In genomic region chr19:26339120-26339519, GRCm38 (mm10) we compare ENCODE assay signal across 14 mouse cellular contexts.
"Had no signal": no experiment of that assay in that cellular context is flagged by ENCODE, and none has a peak within 500 bp of the region (broad histone marks: within the 10 kb centered on the region; RNA-seq: fewer than 3 reads in every experiment).

No protein-coding gene starts in this region.

- DNase-seq: kidney, postnatal 10 days; kidney, postnatal 4 days; lung, embryonic 14.5 days; lung, postnatal 10 days; lung, postnatal 4 days; right cerebral cortex, postnatal 14 days; thymus, postnatal 36 days had no signal

- H3K4me1 ChIP-seq: liver, embryonic 15.5 days; midbrain, embryonic 15.5 days; stomach, embryonic 15.5 days had no signal

- H3K27me3 ChIP-seq: limb, embryonic 13.5 days; liver, embryonic 15.5 days; midbrain, embryonic 15.5 days; stomach, embryonic 15.5 days had no signal

- H3K4me2 ChIP-seq: limb, embryonic 13.5 days; liver, embryonic 11.5 days; liver, embryonic 15.5 days; lung, embryonic 14.5 days; midbrain, embryonic 11.5 days; midbrain, embryonic 15.5 days; stomach, embryonic 15.5 days had no signal

- H3K9ac ChIP-seq: limb, embryonic 13.5 days; liver, embryonic 15.5 days; lung, embryonic 14.5 days; midbrain, embryonic 15.5 days; stomach, embryonic 15.5 days had no signal

- H3K4me3 ChIP-seq: layer of hippocampus, adult 2 months; limb, embryonic 13.5 days; liver, embryonic 15.5 days; midbrain, embryonic 15.5 days; stomach, embryonic 15.5 days had no signal

- H3K27ac ChIP-seq: layer of hippocampus, adult 2 months; limb, embryonic 13.5 days; liver, embryonic 15.5 days; midbrain, embryonic 15.5 days; stomach, embryonic 15.5 days had no signal

- H3K9me3 ChIP-seq: limb, embryonic 13.5 days; liver, embryonic 15.5 days; midbrain, embryonic 15.5 days; stomach, embryonic 15.5 days had no signal

- H3K36me3 ChIP-seq: limb, embryonic 13.5 days; liver, embryonic 15.5 days; midbrain, embryonic 15.5 days; stomach, embryonic 15.5 days had no signal

- ATAC-seq: midbrain, embryonic 15.5 days had no signal
